Mouse (Mus musculus): ENCODE results near the gene Gpr153. TPM values are rescaled to one million over a fixed set of nuclear protein-coding genes. Genes with fewer than 3 reads are reported as not detected.

The Gpr153 gene
- polyA plus RNA-seq, 1 experiment, result 1.4 TPM

DNA sequence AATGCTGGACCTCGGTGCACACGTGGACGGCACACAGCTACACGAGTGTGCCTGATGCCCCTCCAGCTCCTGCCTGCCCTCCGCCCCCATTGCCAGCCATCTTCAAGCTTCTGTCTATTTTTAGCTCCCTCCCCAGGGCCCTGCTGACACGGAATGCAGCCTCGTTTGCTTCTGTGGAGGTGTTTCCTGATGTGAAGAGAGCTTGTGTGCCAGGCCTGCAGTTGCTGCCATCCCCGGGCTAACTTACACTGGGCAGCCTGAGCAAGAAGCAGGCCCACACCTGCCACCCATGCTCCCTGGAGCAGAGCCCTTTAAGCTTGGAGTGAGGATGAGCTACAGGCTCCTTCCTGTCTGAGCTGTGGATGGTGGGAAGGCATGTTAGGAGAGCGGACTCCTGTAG, 11.8 kb upstream of the Gpr153 start:
- Histone ChIP-seq H3K27ac (ENCODE audit: control insufficient read depth, insufficient read depth, low read depth, low read length, poor library complexity) (no peak overlapping the region; the same call in 1 of the 2 replicates), H3K4me3 (replicated peaks; ENCODE audit: control insufficient read depth, low read depth, low read length) (no peak overlapping the region), H3K4me1 (ENCODE audit: control insufficient read depth, insufficient read depth, low read length) (no peaks in the 10 kb centered on the region)
- WGBS, result 74% methylated on average over 9 of the region's 9 CpGs
- no peak for TF ChIP-seq POLR2A (IDR thresholded peaks at IDR 0.05; ENCODE audit: borderline replicate concordance, control insufficient read depth, low read depth, low read length)
- TF ChIP-seq CTCF (IDR thresholded peaks at IDR 0.05; ENCODE audit: control insufficient read depth, insufficient read depth, low read length), result no peak

DNA sequence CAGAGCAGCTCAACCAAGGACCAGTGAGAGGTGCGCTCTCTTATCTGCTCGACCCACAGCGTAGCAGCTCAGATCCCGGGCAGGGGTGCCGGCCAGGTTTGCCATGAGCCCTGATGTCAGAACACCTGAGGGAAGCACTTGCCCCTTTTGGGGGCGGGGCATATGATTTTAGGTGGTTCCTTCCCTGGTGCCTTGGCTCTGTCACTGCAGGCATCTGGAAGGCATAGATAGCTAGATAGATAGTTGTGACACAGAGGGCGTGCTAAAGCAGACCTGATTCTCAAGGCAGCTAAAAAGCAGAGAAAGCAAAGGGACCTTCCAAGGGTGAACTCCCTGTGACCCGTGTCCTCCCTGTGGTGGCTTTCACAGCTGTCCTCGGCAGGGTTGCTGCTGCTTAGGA, 10.9 kb upstream of the Gpr153 start:
- no peak for TF ChIP-seq CTCF (IDR thresholded peaks at IDR 0.05; ENCODE audit: control insufficient read depth, insufficient read depth, low read length)
- Histone ChIP-seq H3K27ac (ENCODE audit: control insufficient read depth, insufficient read depth, low read depth, low read length, poor library complexity) (no peak overlapping the region; the same call in 1 of the 2 replicates), H3K4me3 (replicated peaks; ENCODE audit: control insufficient read depth, low read depth, low read length) (no peak overlapping the region), H3K4me1 (ENCODE audit: control insufficient read depth, insufficient read depth, low read length) (no peaks in the 10 kb centered on the region)
- 72% methylated on average over 9 of the region's 9 CpGs for WGBS

DNA sequence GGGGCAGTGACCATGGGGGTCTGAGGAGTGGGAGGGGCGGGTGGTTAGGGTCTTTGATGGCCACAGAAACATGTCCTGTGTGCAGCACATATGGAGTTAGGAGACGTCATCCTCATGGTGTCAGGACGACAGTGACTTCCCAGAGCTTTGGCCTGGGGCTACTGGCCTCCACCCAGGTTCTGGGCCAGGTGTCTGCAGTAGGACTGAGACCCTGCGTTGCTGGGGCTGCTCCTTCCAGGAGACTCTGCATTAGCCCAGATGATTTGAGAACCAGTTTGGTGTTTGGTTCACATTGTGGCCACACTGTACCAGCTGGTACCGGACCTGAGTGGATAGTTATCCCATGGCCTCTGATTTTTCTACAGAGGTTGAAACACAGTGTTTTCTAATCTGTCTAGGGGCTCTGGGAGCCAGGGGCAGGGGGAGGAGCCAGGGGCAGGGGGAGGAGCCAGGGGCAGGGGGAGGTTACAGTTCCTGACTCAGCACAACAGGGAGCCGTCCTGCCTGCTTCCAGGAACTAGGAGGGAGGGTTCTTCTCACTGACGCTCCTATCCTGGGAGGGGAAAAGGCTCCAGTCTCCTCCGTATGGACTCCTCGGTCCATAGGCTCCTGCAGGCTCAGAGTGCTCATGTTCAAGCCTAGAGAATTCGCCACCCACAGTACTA, 10.4 kb upstream of the Gpr153 start:
- H3K27ac ChIP-seq (ENCODE audit: control insufficient read depth, insufficient read depth, low read depth, low read length, poor library complexity), result no peak overlapping the region; the same call in 1 of the 2 replicates
- no peak overlapping the region for H3K4me3 ChIP-seq (replicated peaks; ENCODE audit: control insufficient read depth, low read depth, low read length)
- 74% methylated on average over 10 of the region's 10 CpGs for WGBS
- no peaks in the 10 kb centered on the region for H3K4me1 ChIP-seq (ENCODE audit: control insufficient read depth, insufficient read depth, low read length)
- TF ChIP-seq POLR2A (IDR thresholded peaks at IDR 0.05; ENCODE audit: borderline replicate concordance, control insufficient read depth, low read depth, low read length), result no peak
- TF ChIP-seq CTCF (IDR thresholded peaks at IDR 0.05; ENCODE audit: control insufficient read depth, insufficient read depth, low read length), result no peak

DNA sequence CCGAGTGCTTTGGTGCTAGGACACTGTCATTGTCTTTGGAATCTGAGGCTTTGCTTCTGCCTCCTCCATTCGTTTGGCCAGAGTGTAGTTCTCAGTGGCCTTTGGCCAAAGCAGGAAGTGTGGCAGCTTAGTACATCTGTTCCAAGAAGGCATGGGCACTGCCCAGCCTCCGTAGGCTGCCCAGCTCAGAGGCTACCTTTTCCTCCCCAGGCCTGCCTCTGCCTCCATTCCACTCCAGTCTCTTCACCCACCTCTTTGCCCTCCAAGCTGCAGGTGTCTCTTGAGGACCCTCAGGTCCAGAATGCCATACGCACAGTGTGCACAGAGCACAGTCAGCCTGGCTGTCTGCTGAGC, 9.9 kb upstream of the Gpr153 start:
- H3K27ac ChIP-seq (ENCODE audit: control insufficient read depth, insufficient read depth, low read depth, low read length, poor library complexity), result no peak overlapping the region

DNA sequence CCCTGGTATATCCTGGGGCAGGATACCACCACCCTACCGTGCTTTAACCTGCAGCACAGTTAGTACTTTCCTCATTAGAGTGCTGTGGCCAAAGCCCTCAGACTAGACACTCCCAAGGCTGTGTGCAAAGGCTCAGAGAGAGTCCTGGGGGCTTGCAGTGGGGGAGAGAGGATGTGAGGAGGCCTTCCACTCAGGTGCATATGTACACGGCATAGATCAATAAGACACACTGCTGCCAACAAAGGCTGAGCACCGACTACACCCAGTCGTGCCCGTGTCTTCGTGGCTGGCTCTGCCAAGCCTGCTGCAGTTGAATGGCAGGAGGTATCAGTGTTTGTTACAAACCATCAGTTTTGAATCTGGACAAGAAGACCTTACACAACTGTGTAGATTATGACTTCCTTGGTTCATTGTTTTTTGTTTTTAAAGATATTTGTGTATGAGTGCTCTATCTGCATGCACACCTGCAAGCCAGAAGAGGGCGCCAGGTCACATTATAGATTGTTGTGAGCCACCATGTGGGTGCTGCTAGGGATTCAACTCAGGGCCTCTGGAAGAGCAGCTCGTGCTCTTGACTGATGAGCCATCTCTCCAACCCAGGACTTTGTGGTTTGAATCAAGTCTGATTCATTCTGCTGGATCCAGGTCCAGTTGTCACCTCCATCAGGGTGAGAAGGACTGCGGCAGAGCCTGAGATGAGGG, 9.0 kb upstream of the Gpr153 start:
- TF ChIP-seq POLR2A (IDR thresholded peaks at IDR 0.05; ENCODE audit: borderline replicate concordance, control insufficient read depth, low read depth, low read length) (no peak), CTCF (IDR thresholded peaks at IDR 0.05; ENCODE audit: control insufficient read depth, insufficient read depth, low read length) (peak; percentile 34; the same call in 1 of the 2 replicates)
- WGBS, result 88% methylated on average over 9 of the region's 9 CpGs
- H3K27ac ChIP-seq (ENCODE audit: control insufficient read depth, insufficient read depth, low read depth, low read length, poor library complexity), result no peak overlapping the region
- no peak overlapping the region for H3K4me3 ChIP-seq (replicated peaks; ENCODE audit: control insufficient read depth, low read depth, low read length)
- H3K4me1 ChIP-seq (ENCODE audit: control insufficient read depth, insufficient read depth, low read length), result no peaks in the 10 kb centered on the region

More for the DNA sequence above, 9.9 kb upstream of the Gpr153 start:
- no peak for TF ChIP-seq CTCF (IDR thresholded peaks at IDR 0.05; ENCODE audit: control insufficient read depth, insufficient read depth, low read length)
- Histone ChIP-seq H3K4me3 (replicated peaks; ENCODE audit: control insufficient read depth, low read depth, low read length) (no peak overlapping the region), H3K4me1 (ENCODE audit: control insufficient read depth, insufficient read depth, low read length) (no peaks in the 10 kb centered on the region)
- WGBS, result 71% methylated on average over 4 of the region's 4 CpGs

DNA sequence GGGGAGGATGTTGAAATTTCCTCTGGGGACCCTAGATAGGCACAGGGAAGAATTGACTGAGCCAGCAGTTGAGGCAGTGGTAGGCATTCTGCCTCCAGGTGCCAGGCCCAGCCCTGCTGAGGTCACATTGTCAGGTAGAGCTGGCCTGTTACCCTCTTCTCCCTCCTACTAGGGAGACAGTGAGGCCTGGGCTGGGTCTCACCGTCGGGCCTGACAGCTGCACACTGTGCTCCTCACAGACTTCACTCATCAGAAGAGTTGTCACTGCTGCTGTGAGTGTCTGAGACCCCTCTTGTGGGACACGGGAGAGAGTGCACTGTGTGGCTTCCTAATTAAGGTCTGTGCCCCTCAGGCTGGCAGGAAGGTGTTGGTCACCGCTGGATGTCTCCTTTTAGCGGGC, 8.2 kb upstream of the Gpr153 start:
- Histone ChIP-seq H3K4me1 (ENCODE audit: control insufficient read depth, insufficient read depth, low read length) (no peaks in the 10 kb centered on the region), H3K4me3 (replicated peaks; ENCODE audit: control insufficient read depth, low read depth, low read length) (no peak overlapping the region), H3K27ac (ENCODE audit: control insufficient read depth, insufficient read depth, low read depth, low read length, poor library complexity) (no peak overlapping the region)
- TF ChIP-seq CTCF (IDR thresholded peaks at IDR 0.05; ENCODE audit: control insufficient read depth, insufficient read depth, low read length) (no peak), POLR2A (IDR thresholded peaks at IDR 0.05; ENCODE audit: borderline replicate concordance, control insufficient read depth, low read depth, low read length) (no peak)
- 79% methylated on average over 5 of the region's 5 CpGs for WGBS

DNA sequence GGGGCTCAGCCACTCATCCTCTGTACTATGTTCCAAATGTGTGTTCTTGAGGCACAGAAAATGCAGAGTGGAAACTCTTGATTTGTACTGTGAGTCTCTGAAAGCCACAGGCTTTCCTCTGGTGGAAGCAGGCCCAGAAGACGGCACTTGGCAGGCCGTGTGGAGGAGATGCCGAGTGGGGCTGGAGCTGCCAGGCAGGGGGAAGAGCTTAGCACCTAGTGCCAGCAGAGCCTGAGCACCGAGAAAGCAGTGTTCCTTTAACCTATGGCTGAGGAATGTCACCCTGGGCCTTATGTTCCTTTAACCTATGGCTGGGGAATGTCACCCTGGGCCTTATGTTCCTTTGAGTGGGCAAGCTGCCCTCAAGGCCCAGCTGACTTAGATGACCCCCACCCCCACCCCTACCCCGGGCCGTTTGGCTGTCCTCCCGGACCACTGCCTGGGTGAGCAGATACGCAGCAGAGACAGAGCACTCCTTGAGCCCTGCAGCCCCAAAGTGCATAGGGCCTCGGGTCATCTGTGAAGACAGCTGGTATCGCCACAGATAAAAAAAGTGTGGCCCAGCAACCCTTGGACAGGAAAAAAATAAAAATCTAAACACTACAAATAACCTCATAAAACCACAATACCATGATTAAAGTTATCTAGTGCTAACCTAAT, 7.7 kb upstream of the Gpr153 start:
- TF ChIP-seq POLR2A (IDR thresholded peaks at IDR 0.05; ENCODE audit: borderline replicate concordance, control insufficient read depth, low read depth, low read length) (no peak), CTCF (IDR thresholded peaks at IDR 0.05; ENCODE audit: control insufficient read depth, insufficient read depth, low read length) (no peak)

DNA sequence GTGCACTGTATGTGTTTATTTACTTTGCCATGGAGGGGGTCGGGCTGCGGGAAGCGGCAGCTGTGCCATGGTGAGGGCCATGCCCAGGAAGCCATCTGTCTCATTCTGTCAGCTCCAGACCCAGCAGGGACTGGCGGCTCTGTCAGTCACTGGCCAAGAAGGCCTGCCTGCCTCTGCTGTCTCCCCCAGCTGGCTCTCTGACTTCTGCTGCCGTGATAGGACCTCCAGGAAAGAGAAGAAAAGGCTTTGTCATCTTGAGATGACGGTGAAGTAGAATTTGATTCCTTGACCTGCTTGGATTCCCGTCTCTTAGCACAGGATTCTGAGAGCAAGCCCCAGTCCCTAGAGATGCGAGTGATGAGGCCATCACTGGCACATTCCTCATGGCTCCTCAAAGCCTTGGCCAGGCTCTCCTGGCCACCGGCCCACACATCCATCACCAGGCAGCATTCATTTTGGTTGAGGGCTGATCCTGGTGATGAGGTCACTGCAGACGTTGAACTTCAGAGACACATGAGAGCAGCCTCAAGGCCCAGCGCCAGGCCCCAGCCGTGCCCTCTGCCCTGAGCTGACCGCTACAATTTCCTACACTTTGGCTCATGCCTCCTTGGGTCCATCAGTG, 6.2 kb upstream of the Gpr153 start:
- Histone ChIP-seq H3K4me3 (replicated peaks; ENCODE audit: control insufficient read depth, low read depth, low read length) (no peak overlapping the region), H3K4me1 (ENCODE audit: control insufficient read depth, insufficient read depth, low read length) (no peaks in the 10 kb centered on the region), H3K27ac (ENCODE audit: control insufficient read depth, insufficient read depth, low read depth, low read length, poor library complexity) (no peak overlapping the region)
- no peak for TF ChIP-seq CTCF (IDR thresholded peaks at IDR 0.05; ENCODE audit: control insufficient read depth, insufficient read depth, low read length)
- no peak for TF ChIP-seq POLR2A (IDR thresholded peaks at IDR 0.05; ENCODE audit: borderline replicate concordance, control insufficient read depth, low read depth, low read length)
- 76% methylated on average over 13 of the region's 13 CpGs for WGBS

More for the DNA sequence above, 7.7 kb upstream of the Gpr153 start:
- Histone ChIP-seq H3K4me1 (ENCODE audit: control insufficient read depth, insufficient read depth, low read length) (no peaks in the 10 kb centered on the region), H3K4me3 (replicated peaks; ENCODE audit: control insufficient read depth, low read depth, low read length) (no peak overlapping the region), H3K27ac (ENCODE audit: control insufficient read depth, insufficient read depth, low read depth, low read length, poor library complexity) (no peak overlapping the region)
- 78% methylated on average over 10 of the region's 10 CpGs for WGBS
